Mouse (Mus musculus) midbrain, embryonic 13.5 days (tissue): ENCODE measurements around the gene Xlr3a. TPM values are rescaled to one million over a fixed set of nuclear protein-coding genes. Genes with fewer than 3 reads are reported as not detected.
"Not testable (repeated sequence)": the region's sequence is repeated elsewhere in the genome, so short reads cannot be mapped to it uniquely, and the experiment has no call there.

Experiments used
- ATAC-seq: fragments of 200-750 bp; cut with Nextera tagmentation; 2 replicates; pipeline ENCODE4 v1.8.0; 2017; ENCODE audit warnings: mild to moderate bottlenecking, moderate TSS enrichment, moderate library complexity
- H3K27ac ChIP-seq: fragments of 300-500 bp; sonication (generic); 2 replicates; pipeline ENCODE4 v1.5.1; 2015; ENCODE audit warnings: inconsistent platforms, mild to moderate bottlenecking, moderate library complexity
- H3K27me3 ChIP-seq: fragments of 300-500 bp; sonication (generic); 2 replicates; pipeline ENCODE4 v1.6.1; 2015; ENCODE audit warnings: mild to moderate bottlenecking, inconsistent platforms
- H3K36me3 ChIP-seq: fragments of 300-500 bp; sonication (generic); 2 replicates; pipeline ENCODE4 v1.6.1; 2015; ENCODE audit warnings: mild to moderate bottlenecking, inconsistent platforms
- H3K4me1 ChIP-seq: fragments of 300-500 bp; sonication (generic); replicated peaks from 2 replicates; pipeline ENCODE4 v1.6.1; 2015; ENCODE audit warnings: inconsistent platforms
- H3K4me2 ChIP-seq: fragments of 300-500 bp; sonication (generic); replicated peaks from 2 replicates; pipeline ENCODE4 v1.6.1; 2015; ENCODE audit warnings: moderate library complexity, mild to moderate bottlenecking, inconsistent platforms
- H3K4me3 ChIP-seq: fragments of 300-500 bp; sonication (generic); replicated peaks from 2 replicates; pipeline ENCODE4 v1.5.1; 2015; ENCODE audit warnings: mild to moderate bottlenecking, inconsistent platforms
- H3K9ac ChIP-seq: fragments of 300-500 bp; sonication (generic); replicated peaks from 2 replicates; pipeline ENCODE4 v1.6.1; 2015; ENCODE audit warnings: mild to moderate bottlenecking, inconsistent platforms
- H3K9me3 ChIP-seq: fragments of 300-500 bp; sonication (generic); 2 replicates; pipeline ENCODE4 v1.6.1; 2016; ENCODE audit warnings: mild to moderate bottlenecking, inconsistent platforms
- WGBS: fragments of 180-500 bp; shearing (Covaris S2); methylation state at CpG from one replicate; pipeline ENCODE4 v1.1.7; 2015; 5-methylcytosine and 5-hydroxymethylcytosine counted together
- polyA plus RNA-seq: library from polyadenylated mRNA; unstranded; fragments of >200 nt; fragmentation: Nextera tagmentation; extraction: Ambion mirVana; gene quantifications from 2 replicates; pipeline ENCODE4 v1.2.1, GENCODE M21; 2015

The Xlr3a gene
- polyA plus RNA-seq, result 5.4 and 5.5 TPM in 2 replicates

- H3K9me3 ChIP-seq, H3K27ac ChIP-seq, H3K9ac ChIP-seq, H3K36me3 ChIP-seq, ATAC-seq, H3K4me2 ChIP-seq, H3K4me3 ChIP-seq, H3K4me1 ChIP-seq, H3K27me3 ChIP-seq: not testable (repeated sequence)
- 73% methylated on average over 13 of the region's 13 CpGs for WGBS
Measured at GRCm38 (mm10) chrX:73096941-73097508, at the start of gene Xlr3a. TSS of gene Xlr3a (minus strand) at chrX:73097095.

- not testable (repeated sequence) for H3K4me3 ChIP-seq, H3K27me3 ChIP-seq, H3K9me3 ChIP-seq, H3K4me1 ChIP-seq, H3K36me3 ChIP-seq, H3K9ac ChIP-seq, H3K27ac ChIP-seq, H3K4me2 ChIP-seq
- peak; percentile 90 for ATAC-seq
- no CpG with 5 or more reads among the region's 7 CpGs for WGBS
Measured at GRCm38 (mm10) chrX:73143218-73143618, 46.3 kb upstream of the Xlr3a start.

- ATAC-seq, result peak; percentile 92
- not testable (repeated sequence) for H3K27me3 ChIP-seq, H3K4me3 ChIP-seq, H3K4me2 ChIP-seq, H3K9ac ChIP-seq, H3K4me1 ChIP-seq, H3K9me3 ChIP-seq, H3K27ac ChIP-seq, H3K36me3 ChIP-seq
- no CpG with 5 or more reads among the region's 12 CpGs for WGBS
Measured at GRCm38 (mm10) chrX:73122859-73123829, 26.2 kb upstream of the Xlr3a start.

GRCm38 (mm10) chrX:73116747-73117146, 19.9 kb upstream of the Xlr3a start, which contains the start of gene Gm14685:
TSS of gene Gm14685 (plus strand) at chrX:73117047.
- H3K4me1 ChIP-seq, H3K9me3 ChIP-seq, H3K9ac ChIP-seq, H3K4me2 ChIP-seq, H3K4me3 ChIP-seq, H3K27me3 ChIP-seq, H3K36me3 ChIP-seq, ATAC-seq, H3K27ac ChIP-seq: not testable (repeated sequence)
- WGBS, result no CpG with 5 or more reads among the region's 7 CpGs

- H3K4me3 ChIP-seq, H3K4me1 ChIP-seq, H3K27ac ChIP-seq, H3K9me3 ChIP-seq, ATAC-seq, H3K27me3 ChIP-seq, H3K9ac ChIP-seq, H3K36me3 ChIP-seq, H3K4me2 ChIP-seq: not testable (repeated sequence)
- WGBS, result 85% methylated on average over 19 of the region's 19 CpGs
Measured at GRCm38 (mm10) chrX:73082267-73083055, 14.4 kb downstream of the Xlr3a start, which contains the start of gene Xlr4a. TSS of gene Xlr4a (minus strand) at chrX:73082478.

GRCm38 (mm10) chrX:73066765-73067312, 30.1 kb downstream of the Xlr3a start:
- H3K27me3 ChIP-seq, H3K9ac ChIP-seq, H3K4me2 ChIP-seq, H3K27ac ChIP-seq, H3K36me3 ChIP-seq, H3K4me3 ChIP-seq, H3K9me3 ChIP-seq, ATAC-seq, H3K4me1 ChIP-seq: not testable (repeated sequence)
- WGBS, result 71% methylated on average over 1 of the region's 5 CpGs

GRCm38 (mm10) chrX:73064415-73064793, 32.5 kb downstream of the Xlr3a start, which contains the start of gene Pnma3:
TSS of gene Pnma3 (plus strand) at chrX:73064787.
- Histone ChIP-seq H3K27me3 (no peaks in the 10 kb centered on the region), H3K4me1 (0 out of 2 replicates have a peak, but pooled peaks cover 9% of the 10 kb centered on the region), H3K36me3 (no peaks in the 10 kb centered on the region), H3K9ac (peak within 1 kb of the TSS; percentile 51; the same call in 1 of the 2 replicates), H3K9me3 (no peaks in the 10 kb centered on the region), H3K4me3 (peak within 1 kb of the TSS; percentile 40), H3K4me2 (peak within 1 kb of the TSS; percentile 59), H3K27ac (no peak within 1 kb of the TSS)
- 35% methylated on average over 7 of the region's 7 CpGs for whole genome bisulfite sequencing
- ATAC-seq, result peak; percentile 80; the same call in 1 of the 2 replicates

- no peak overlapping the region for H3K27ac ChIP-seq
- peak overlapping the region; percentile 51; the same call in 1 of the 2 replicates for H3K9ac ChIP-seq
- H3K4me2 ChIP-seq, result peak overlapping the region; percentile 59
- peak; percentile 94 for ATAC-seq
- peak overlapping the region; percentile 40 for H3K4me3 ChIP-seq
- H3K9me3 ChIP-seq, result no peaks in the 10 kb centered on the region
- H3K36me3 ChIP-seq, result no peaks in the 10 kb centered on the region
- H3K4me1 ChIP-seq, result 0 out of 2 replicates have a peak, but pooled peaks cover 9% of the 10 kb centered on the region
- WGBS, result 41% methylated on average over 24 of the region's 24 CpGs
- no peaks in the 10 kb centered on the region for H3K27me3 ChIP-seq
Measured at GRCm38 (mm10) chrX:73063512-73064414, 33.1 kb downstream of the Xlr3a start.

GRCm38 (mm10) chrX:73062323-73062722, 34.6 kb downstream of the Xlr3a start:
- Histone ChIP-seq H3K9me3 (no peaks in the 10 kb centered on the region), H3K4me1 (0 out of 2 replicates have a peak, but pooled peaks cover 9% of the 10 kb centered on the region), H3K9ac (no peak overlapping the region), H3K27ac (no peak overlapping the region), H3K4me2 (no peak overlapping the region), H3K4me3 (no peak overlapping the region), H3K27me3 (no peaks in the 10 kb centered on the region), H3K36me3 (no peaks in the 10 kb centered on the region)
- WGBS, result 63% methylated on average over 5 of the region's 5 CpGs
- no peak for ATAC-seq

- Histone ChIP-seq H3K27ac (no peak overlapping the region), H3K36me3 (no peaks in the 10 kb centered on the region), H3K4me1 (0 out of 2 replicates have a peak, but pooled peaks cover 9% of the 10 kb centered on the region), H3K9me3 (no peaks in the 10 kb centered on the region), H3K27me3 (no peaks in the 10 kb centered on the region), H3K4me2 (no peak overlapping the region), H3K4me3 (no peak overlapping the region), H3K9ac (no peak overlapping the region)
- WGBS, result 81% methylated on average over 1 of the region's 1 CpGs
- ATAC-seq, result no peak
Measured at GRCm38 (mm10) chrX:73061528-73061927, 35.4 kb downstream of the Xlr3a start.
